Mouse (Mus musculus) hindbrain, embryonic 10.5 days (tissue): ENCODE measurements around the gene Pstpip1. TPM values are rescaled to one million over a fixed set of nuclear protein-coding genes. Genes with fewer than 3 reads are reported as not detected.

ENCODE experiments used
- DNase-seq: peaks from one replicate; pipeline ENCODE4 v3.0.0-alpha.2; 2017; ENCODE audit warnings: low spot score
- H3K27ac ChIP-seq: fragments of 300-500 bp; sonication (generic); 2 replicates; pipeline ENCODE4 v1.5.1; 2016; ENCODE audit warnings: mild to moderate bottlenecking, moderate library complexity
- H3K27me3 ChIP-seq: fragments of 300-500 bp; sonication (generic); 2 replicates; pipeline ENCODE4 v1.6.1; 2016; ENCODE audit warnings: mild to moderate bottlenecking; ENCODE audit not compliant: poor library complexity, insufficient read depth, severe bottlenecking
- H3K36me3 ChIP-seq: fragments of 300-500 bp; sonication (generic); 2 replicates; pipeline ENCODE4 v1.6.1; 2016; ENCODE audit warnings: mild to moderate bottlenecking, moderate library complexity
- H3K4me1 ChIP-seq: fragments of 300-500 bp; sonication (generic); replicated peaks from 2 replicates; pipeline ENCODE4 v1.6.1; 2016; ENCODE audit warnings: mild to moderate bottlenecking
- H3K4me3 ChIP-seq: fragments of 300-500 bp; sonication (generic); 2 replicates; pipeline ENCODE4 v1.5.1; 2016; ENCODE audit warnings: mild to moderate bottlenecking, moderate library complexity
- H3K9me3 ChIP-seq: fragments of 300-500 bp; sonication (generic); 2 replicates; pipeline ENCODE4 v1.6.1; 2016; ENCODE audit warnings: mild to moderate bottlenecking, moderate library complexity
- WGBS: fragments of 180-500 bp; shearing (Covaris S2); methylation state at CpG from one replicate; pipeline ENCODE4 v1.1.7; 2016; 5-methylcytosine and 5-hydroxymethylcytosine counted together
- polyA plus RNA-seq: library from polyadenylated mRNA; unstranded; fragments of >200 nt; fragmentation: Nextera tagmentation; extraction: Ambion mirVana; gene quantifications from 2 replicates; pipeline ENCODE4 v1.2.1, GENCODE M21; 2016

Pstpip1 gene
- polyA plus RNA-seq, 1 experiment from 2014 or later, result 0.82 TPM

- Histone ChIP-seq H3K27me3 (peaks cover 10% of the 10 kb centered on the region; the same call in 1 of the 2 replicates), H3K4me1 (peaks cover 24% of the 10 kb centered on the region), H3K4me3 (no peak overlapping the region), H3K36me3 (no peaks in the 10 kb centered on the region), H3K9me3 (no peaks in the 10 kb centered on the region), H3K27ac (no peak overlapping the region)
- no peak for DNase-seq
- WGBS, result 81% methylated on average over 5 of the region's 5 CpGs
Observed at GRCm38 (mm10) chr9:56118091-56118490, 28.3 kb downstream of the Pstpip1 start.

GRCm38 (mm10) chr9:56118582-56118981, 28.8 kb downstream of the Pstpip1 start:
- Histone ChIP-seq H3K36me3 (no peaks in the 10 kb centered on the region), H3K27ac (peak overlapping the region; percentile 81), H3K4me3 (peak overlapping the region; percentile 50), H3K27me3 (peaks cover 10% of the 10 kb centered on the region; the same call in 1 of the 2 replicates), H3K9me3 (no peaks in the 10 kb centered on the region), H3K4me1 (peaks cover 24% of the 10 kb centered on the region)
- WGBS, result 6% methylated on average over 14 of the region's 14 CpGs
- DNase-seq, result peak; percentile 80

- Histone ChIP-seq H3K4me3 (no peak overlapping the region), H3K27me3 (peaks cover 10% of the 10 kb centered on the region; the same call in 1 of the 2 replicates), H3K27ac (no peak overlapping the region), H3K36me3 (no peaks in the 10 kb centered on the region), H3K9me3 (no peaks in the 10 kb centered on the region), H3K4me1 (peaks cover 30% of the 10 kb centered on the region)
- no peak for DNase-seq
- 84% methylated on average over 2 of the region's 2 CpGs for WGBS
Observed at GRCm38 (mm10) chr9:56119651-56120050, 29.9 kb downstream of the Pstpip1 start.

GRCm38 (mm10) chr9:56121097-56121496, 31.3 kb downstream of the Pstpip1 start:
- Histone ChIP-seq H3K4me1 (peaks cover 40% of the 10 kb centered on the region), H3K36me3 (no peaks in the 10 kb centered on the region), H3K9me3 (no peaks in the 10 kb centered on the region), H3K4me3 (no peak overlapping the region), H3K27ac (peak overlapping the region; percentile 35; the same call in 1 of the 2 replicates), H3K27me3 (peaks cover 10% of the 10 kb centered on the region; the same call in 1 of the 2 replicates)
- DNase-seq, result peak; percentile 56
- 28% methylated on average over 7 of the region's 7 CpGs for WGBS

GRCm38 (mm10) chr9:56122973-56123372, 33.2 kb downstream of the Pstpip1 start:
- 79% methylated on average over 8 of the region's 8 CpGs for WGBS
- peaks cover 40% of the 10 kb centered on the region for H3K4me1 ChIP-seq
- H3K9me3 ChIP-seq, result no peaks in the 10 kb centered on the region
- no peak for DNase-seq
- H3K27me3 ChIP-seq, result peaks cover 10% of the 10 kb centered on the region; the same call in 1 of the 2 replicates
- no peak overlapping the region for H3K27ac ChIP-seq
- peaks cover 16% of the 10 kb centered on the region for H3K36me3 ChIP-seq
- no peak overlapping the region for H3K4me3 ChIP-seq

GRCm38 (mm10) chr9:56123613-56124012, 33.9 kb downstream of the Pstpip1 start:
- Histone ChIP-seq H3K4me1 (peaks cover 36% of the 10 kb centered on the region), H3K9me3 (no peaks in the 10 kb centered on the region), H3K4me3 (no peak overlapping the region), H3K27ac (no peak overlapping the region), H3K27me3 (peaks cover 10% of the 10 kb centered on the region; the same call in 1 of the 2 replicates), H3K36me3 (peaks cover 23% of the 10 kb centered on the region)
- 83% methylated on average over 7 of the region's 7 CpGs for WGBS
- DNase-seq, result no peak

- peaks cover 32% of the 10 kb centered on the region for H3K36me3 ChIP-seq
- peaks cover 28% of the 10 kb centered on the region for H3K4me1 ChIP-seq
- H3K27me3 ChIP-seq, result peaks cover 9% of the 10 kb centered on the region; the same call in 1 of the 2 replicates
- no peak overlapping the region for H3K27ac ChIP-seq
- no peak for DNase-seq
- WGBS, result 30% methylated on average over 11 of the region's 11 CpGs
- no peak overlapping the region for H3K4me3 ChIP-seq
- H3K9me3 ChIP-seq, result no peaks in the 10 kb centered on the region
Observed at GRCm38 (mm10) chr9:56124561-56124960, 34.8 kb downstream of the Pstpip1 start.

- Histone ChIP-seq H3K36me3 (peaks cover 53% of the 10 kb centered on the region), H3K9me3 (no peaks in the 10 kb centered on the region), H3K4me3 (no peak overlapping the region), H3K27me3 (no peaks in the 10 kb centered on the region), H3K27ac (no peak overlapping the region), H3K4me1 (peaks cover 16% of the 10 kb centered on the region)
- WGBS, result 87% methylated on average over 16 of the region's 16 CpGs
- no peak for DNase-seq
Observed at GRCm38 (mm10) chr9:56126453-56127173, 36.9 kb downstream of the Pstpip1 start.

- peaks cover 16% of the 10 kb centered on the region for H3K4me1 ChIP-seq
- H3K9me3 ChIP-seq, result no peaks in the 10 kb centered on the region
- 92% methylated on average over 9 of the region's 9 CpGs for WGBS
- peaks cover 70% of the 10 kb centered on the region for H3K36me3 ChIP-seq
- no peak for DNase-seq
- H3K27ac ChIP-seq, result no peak overlapping the region
- no peak overlapping the region for H3K4me3 ChIP-seq
- no peaks in the 10 kb centered on the region for H3K27me3 ChIP-seq
Observed at GRCm38 (mm10) chr9:56128331-56128730, 38.6 kb downstream of the Pstpip1 start.

GRCm38 (mm10) chr9:56129951-56130350, 40.2 kb downstream of the Pstpip1 start:
- Histone ChIP-seq H3K36me3 (peaks cover 86% of the 10 kb centered on the region), H3K27me3 (no peaks in the 10 kb centered on the region), H3K4me3 (no peak overlapping the region), H3K4me1 (peaks cover 8% of the 10 kb centered on the region), H3K27ac (no peak overlapping the region), H3K9me3 (no peaks in the 10 kb centered on the region)
- 91% methylated on average over 3 of the region's 3 CpGs for WGBS
- no peak for DNase-seq

GRCm38 (mm10) chr9:56130536-56130935, 40.8 kb downstream of the Pstpip1 start:
- H3K27me3 ChIP-seq, result no peaks in the 10 kb centered on the region
- DNase-seq, result no peak
- H3K4me3 ChIP-seq, result no peak overlapping the region
- no peak overlapping the region for H3K27ac ChIP-seq
- peaks cover 2% of the 10 kb centered on the region; the same call in 1 of the 2 replicates for H3K4me1 ChIP-seq
- WGBS, result 80% methylated on average over 4 of the region's 4 CpGs
- peaks cover 92% of the 10 kb centered on the region for H3K36me3 ChIP-seq
- H3K9me3 ChIP-seq, result no peaks in the 10 kb centered on the region

GRCm38 (mm10) chr9:56131813-56132525, 42.2 kb downstream of the Pstpip1 start:
- Histone ChIP-seq H3K4me3 (no peak overlapping the region), H3K36me3 (peaks cover 100% of the 10 kb centered on the region), H3K27me3 (no peaks in the 10 kb centered on the region), H3K27ac (no peak overlapping the region), H3K4me1 (no peaks in the 10 kb centered on the region), H3K9me3 (no peaks in the 10 kb centered on the region)
- 78% methylated on average over 10 of the region's 10 CpGs for WGBS
- no peak for DNase-seq

GRCm38 (mm10) chr9:56133970-56134369, 44.2 kb downstream of the Pstpip1 start:
- Histone ChIP-seq H3K27me3 (no peaks in the 10 kb centered on the region), H3K4me1 (no peaks in the 10 kb centered on the region), H3K9me3 (no peaks in the 10 kb centered on the region), H3K27ac (no peak overlapping the region), H3K36me3 (peaks cover 99% of the 10 kb centered on the region), H3K4me3 (no peak overlapping the region)
- WGBS, result 92% methylated on average over 5 of the region's 5 CpGs
- DNase-seq, result no peak
